9 mouse cellular contexts compared by ENCODE assay signal in the genomic region with DNA sequence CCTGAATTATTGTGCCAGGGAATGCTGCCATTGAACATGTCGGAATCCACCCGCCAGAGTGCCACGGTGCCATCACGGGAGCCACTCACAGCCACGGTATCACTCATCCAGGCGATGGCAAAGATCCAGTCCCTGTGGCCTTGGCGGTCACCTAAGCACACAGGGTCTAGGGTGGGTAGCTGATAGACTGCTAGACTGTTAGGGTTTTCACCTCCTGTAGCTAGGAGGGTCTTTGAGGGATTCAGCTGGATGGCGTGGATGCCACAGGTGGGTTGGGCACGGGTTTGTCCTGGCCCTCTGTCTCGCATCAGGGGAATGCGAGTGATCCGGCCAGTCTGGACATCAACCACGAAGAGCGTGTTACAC. TPM values are rescaled to one million over a fixed set of nuclear protein-coding genes. Genes with fewer than 3 reads are reported as not detected.
DNase-seq lines count a peak whose midpoint lies in the region; ATAC-seq and TF ChIP-seq lines count a peak whose summit lies in the region.
"Had no signal": no experiment of that assay in that cellular context is flagged by ENCODE, and none has a peak within 500 bp of the region (broad histone marks: within the 10 kb centered on the region; RNA-seq: fewer than 3 reads in every experiment).

No protein-coding gene starts in this region.

- H3K36me3 ChIP-seq in heart, embryonic 14.5 days (ENCODE audit: control insufficient read depth, insufficient read depth, low read length) = no peaks in the 10 kb centered on the region
- no peaks in the 10 kb centered on the region for H3K36me3 ChIP-seq in hindbrain, embryonic 14.5 days (replicated peaks; ENCODE audit: control insufficient read depth, insufficient read depth)
- no peaks in the 10 kb centered on the region for H3K36me3 ChIP-seq in midbrain, embryonic 14.5 days (ENCODE audit: control insufficient read depth, insufficient read depth, low read length)

- no peak for TF ChIP-seq POLR2A in cortical plate, adult 2 months (IDR thresholded peaks at IDR 0.05; ENCODE audit: extremely low read depth, insufficient read depth, low read length)

- 58% methylated on average over 14 of the region's 14 CpGs for WGBS in heart, embryonic 14.5 days
- 80% methylated on average over 14 of the region's 14 CpGs for WGBS in hindbrain, embryonic 14.5 days
- WGBS in midbrain, embryonic 14.5 days = 71% methylated on average over 14 of the region's 14 CpGs

- DNase-seq in heart, adult 8-10 months (ENCODE audit: low spot score) = no peak
- DNase-seq in hindbrain, embryonic 14.5 days (ENCODE audit: low spot score) = no peak
- DNase-seq in midbrain, embryonic 14.5 days = no peak
- DNase-seq in urinary bladder, postnatal 36 days (ENCODE audit: low spot score in 2 of 2) = no peak
- DNase-seq in spleen, postnatal 4 days (ENCODE audit: low spot score in 2 of 2) = no peak
- DNase-seq in ovary, postnatal 14 days (ENCODE audit: low spot score) = no peak

- peak overlapping the region; percentile 50 to 67 for H3K4me3 ChIP-seq in heart, embryonic 14.5 days (ENCODE audit: control insufficient read depth in 1 of 2, insufficient read depth in 1 of 2, low read depth in 1 of 2, low read length in 2 of 2)
- H3K4me3 ChIP-seq in cortical plate, adult 2 months (ENCODE audit: insufficient read depth, low read length) = peak overlapping the region; percentile 68
- H3K4me3 ChIP-seq in hindbrain, embryonic 14.5 days (replicated peaks; ENCODE audit: low read length) = peak overlapping the region; percentile 50
- H3K4me3 ChIP-seq in midbrain, embryonic 14.5 days (replicated peaks; ENCODE audit: low read depth, low read length) = peak overlapping the region; percentile 49

- peak overlapping the region; percentile 64 for H3K9ac ChIP-seq in heart, embryonic 14.5 days (ENCODE audit: low read length)
- H3K9ac ChIP-seq in hindbrain, embryonic 14.5 days = peak overlapping the region; percentile 56; the same call in 1 of the 2 replicates
- H3K9ac ChIP-seq in midbrain, embryonic 14.5 days (replicated peaks; ENCODE audit: low read length) = no peak overlapping the region

- H3K27ac ChIP-seq in heart, embryonic 14.5 days (replicated peaks in 1 of 2; ENCODE audit: control insufficient read depth in 1 of 2, insufficient read depth in 1 of 2, low read depth in 2 of 2, low read length in 2 of 2) = no peak overlapping the region
- H3K27ac ChIP-seq in cortical plate, adult 2 months (ENCODE audit: insufficient read depth, low read length) = no peak overlapping the region
- H3K27ac ChIP-seq in hindbrain, embryonic 14.5 days = no peak overlapping the region
- H3K27ac ChIP-seq in midbrain, embryonic 14.5 days (replicated peaks; ENCODE audit: low read depth, low read length) = no peak overlapping the region

- TF ChIP-seq CTCF in cortical plate, adult 2 months (IDR thresholded peaks at IDR 0.05; ENCODE audit: extremely low read depth, insufficient read depth, low read length) = no peak

- H3K27me3 ChIP-seq in heart, embryonic 14.5 days (ENCODE audit: control insufficient read depth, insufficient read depth, low read length) = no peaks in the 10 kb centered on the region
- H3K27me3 ChIP-seq in hindbrain, embryonic 14.5 days (ENCODE audit: control insufficient read depth, insufficient read depth, low read length) = no peaks in the 10 kb centered on the region
- H3K27me3 ChIP-seq in midbrain, embryonic 14.5 days (ENCODE audit: control insufficient read depth, insufficient read depth, low read length) = no peaks in the 10 kb centered on the region
- H3K27me3 ChIP-seq: CH12.LX had no signal

- no peaks in the 10 kb centered on the region for H3K4me1 ChIP-seq in heart, embryonic 14.5 days (ENCODE audit: control insufficient read depth in 2 of 2, insufficient read depth in 2 of 2, low read length in 2 of 2)
- H3K4me1 ChIP-seq in cortical plate, adult 2 months (ENCODE audit: control insufficient read depth, insufficient read depth, low read length) = no peaks in the 10 kb centered on the region
- no peaks in the 10 kb centered on the region for H3K4me1 ChIP-seq in hindbrain, embryonic 14.5 days (replicated peaks; ENCODE audit: control insufficient read depth, insufficient read depth, low read length)
- H3K4me1 ChIP-seq in midbrain, embryonic 14.5 days (ENCODE audit: control insufficient read depth, insufficient read depth, low read length) = no peaks in the 10 kb centered on the region

- ATAC-seq in heart, embryonic 14.5 days (ENCODE audit: insufficient number of reproducible peaks, insufficient read depth, low FRiP score, low read depth) = no peak
- ATAC-seq in hindbrain, embryonic 14.5 days (ENCODE audit: low FRiP score) = no peak
- ATAC-seq in midbrain, embryonic 14.5 days (ENCODE audit: low FRiP score, low TSS enrichment) = peak; percentile 17; the same call in 1 of the 2 replicates

- H3K4me2 ChIP-seq in heart, embryonic 14.5 days (ENCODE audit: low read length) = peak overlapping the region; percentile 70
- peak overlapping the region; percentile 64 for H3K4me2 ChIP-seq in hindbrain, embryonic 14.5 days (replicated peaks)
- H3K4me2 ChIP-seq in midbrain, embryonic 14.5 days (ENCODE audit: low read length) = peak overlapping the region; percentile 67

- no peaks in the 10 kb centered on the region for H3K9me3 ChIP-seq in heart, embryonic 14.5 days (ENCODE audit: control insufficient read depth, low read length)
- no peaks in the 10 kb centered on the region for H3K9me3 ChIP-seq in hindbrain, embryonic 14.5 days (ENCODE audit: control insufficient read depth, low read length)
- H3K9me3 ChIP-seq in midbrain, embryonic 14.5 days (ENCODE audit: control insufficient read depth, low read length) = no peaks in the 10 kb centered on the region

RNA-seq across cellular contexts. Expression of gene Dcaf12l2, which starts 0.9 kb away (rescaled TPM):
- 0.86 and 1.6 TPM in 2 replicates for polyA plus RNA-seq in heart, embryonic 14.5 days (2014; fragmentation: Nextera tagmentation; extraction: Ambion mirVana)
- total RNA-seq in heart, adult 8-10 months (2022) = not detected
- polyA plus RNA-seq in cortical plate, adult 2 months (2012; rRNA removed) = 0.59 and 0.79 TPM in 2 replicates
- 1.7 and 2.0 TPM in 2 replicates for polyA plus RNA-seq in hindbrain, embryonic 14.5 days (2014; fragmentation: Nextera tagmentation; extraction: Ambion mirVana)
- 0.58 and 1.1 TPM in 2 replicates for polyA plus RNA-seq in midbrain, embryonic 14.5 days (2014; fragmentation: Nextera tagmentation; extraction: Ambion mirVana)
- total RNA-seq: CH12.LX had no signal
